Mouse (Mus musculus): ENCODE data around the gene Yod1. TPM values are rescaled to one million over a fixed set of nuclear protein-coding genes. Genes with fewer than 3 reads are reported as not detected.

Yod1 gene
- polyA plus RNA-seq (2014; fragmentation: Illumina TruSeq; extraction: RNeasy Lipid Tissue Mini Kit (QIAGEN cat#74804); ENCODE audit: low read depth, low replicate concordance) = 11.8 TPM

DNA sequence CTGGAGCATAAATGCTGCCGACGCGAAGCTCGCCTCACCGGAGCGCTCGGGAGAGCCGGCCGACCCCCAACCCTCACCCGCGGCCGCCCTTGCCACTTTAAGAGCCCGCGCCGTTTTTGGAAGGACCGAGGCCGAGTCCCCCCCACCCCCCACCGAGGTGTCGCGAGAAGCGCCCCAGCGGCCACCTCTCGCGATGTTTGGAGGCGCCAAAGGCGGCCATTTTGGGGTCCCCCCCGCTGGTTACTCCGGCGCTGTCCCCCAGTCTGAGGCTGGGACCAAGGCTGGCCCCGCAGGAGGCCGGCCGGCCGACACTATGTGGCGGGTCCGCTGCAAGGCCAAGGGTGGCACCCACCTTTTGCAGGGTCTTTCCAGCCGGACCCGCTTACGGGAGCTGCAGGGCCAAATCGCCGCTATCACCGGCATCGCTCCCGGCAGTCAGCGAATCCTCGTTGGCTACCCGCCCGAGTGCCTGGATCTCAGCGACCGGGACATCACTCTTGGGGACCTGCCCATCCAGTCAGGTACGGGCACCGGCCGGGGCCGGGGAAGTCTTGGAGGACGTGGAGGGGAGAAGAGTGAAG is at the start of gene Yod1:
TSS of gene Yod1 (plus strand) at position 37 of the 581 bp plus-strand sequence.

DNA sequence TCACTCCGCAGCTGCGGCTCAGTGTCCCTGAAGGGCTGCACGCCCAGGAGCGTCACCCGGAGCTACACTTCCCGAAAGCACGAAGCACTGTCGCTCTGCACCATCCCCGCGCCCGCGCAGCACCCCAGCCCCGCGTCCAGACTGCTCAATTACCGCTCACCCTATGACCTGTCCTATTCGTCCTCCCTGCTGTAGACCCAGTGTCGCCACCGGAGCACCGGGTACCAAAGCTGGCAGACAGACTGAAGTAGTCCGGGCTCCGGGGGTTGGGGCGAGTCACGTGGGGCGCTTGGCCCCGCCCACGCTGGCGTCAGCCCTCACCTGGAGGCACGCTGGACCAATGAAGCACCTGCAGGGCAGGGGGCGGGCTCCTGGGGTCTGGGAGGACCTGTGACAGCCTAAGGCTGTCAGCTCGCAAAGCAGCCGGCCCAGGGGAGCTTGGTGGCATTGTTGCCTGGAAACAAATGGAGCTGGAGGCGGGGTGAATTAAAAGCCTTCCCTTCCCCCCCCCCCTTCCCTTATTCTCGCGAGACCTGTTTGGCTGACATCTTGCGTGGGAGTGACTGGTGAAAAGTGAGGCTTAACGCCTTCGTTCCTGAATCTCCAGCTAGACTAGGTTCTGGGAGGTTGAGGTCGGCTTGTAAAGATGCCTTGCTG is 1.4 kb upstream of the Yod1 start, which contains the start of gene Gm29427:
TSS of gene Gm29427 (minus strand) at position 239 of the 657 bp plus-strand sequence.

DNA sequence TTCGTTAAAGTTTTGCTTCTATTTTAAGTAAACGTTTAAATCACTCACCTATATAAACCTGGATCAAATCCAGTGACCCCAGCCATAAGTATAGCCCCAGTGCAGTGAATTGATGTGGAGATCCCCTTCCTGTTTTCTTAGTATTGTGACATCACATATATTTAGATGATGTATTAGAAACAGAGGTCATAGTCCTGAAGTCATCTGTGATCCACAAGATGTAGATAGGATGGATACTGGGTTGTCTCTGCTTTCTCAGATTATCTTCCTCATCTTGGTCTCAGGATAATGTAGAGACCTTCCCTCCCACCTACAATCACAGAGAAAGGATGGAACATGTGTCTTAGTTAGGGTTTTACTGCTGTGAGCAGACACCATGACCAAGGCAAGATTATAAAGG is 12.0 kb downstream of the Yod1 start, which contains the start of gene Pfkfb2:
TSS of gene Pfkfb2 (minus strand) at position 101 of the 400 bp plus-strand sequence.

DNA sequence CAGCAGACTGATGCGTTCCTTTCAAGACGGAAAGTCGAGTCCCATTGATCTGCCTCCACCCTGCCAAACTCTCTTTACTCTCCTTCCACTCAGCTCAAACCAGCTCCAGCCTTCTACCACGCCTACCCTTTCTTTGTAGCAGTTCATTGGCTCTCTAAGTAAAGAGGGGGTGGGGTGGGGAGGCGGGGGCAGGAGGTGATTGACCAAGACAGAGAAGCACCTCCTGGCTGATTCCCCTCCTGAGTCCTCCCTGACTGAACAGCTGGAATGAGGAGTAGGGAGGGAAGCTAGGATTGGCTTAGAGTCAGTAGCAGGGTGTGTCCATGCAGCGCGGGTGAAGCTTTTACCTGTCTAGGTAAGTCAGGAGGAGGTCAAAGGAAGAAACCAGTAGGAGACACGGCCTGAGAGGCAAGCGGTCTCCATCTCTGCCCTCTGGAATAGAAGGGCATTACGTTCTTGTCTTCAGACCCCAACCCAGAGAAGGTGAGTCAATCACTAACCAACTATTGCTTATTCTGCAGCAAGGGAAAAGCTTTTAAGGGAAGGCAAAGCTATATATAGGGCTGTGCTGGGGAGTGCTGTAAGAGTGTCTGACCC is 14.7 kb downstream of the Yod1 start, which contains the start of gene AA986860:
TSS of gene AA986860 (plus strand) at position 236 of the 597 bp plus-strand sequence.

Other genes starting within 250 kb of the Yod1 start
- gene Zp3r, start 87.7 kb upstream of the Yod1 start, polyA plus RNA-seq (2014; fragmentation: Illumina TruSeq; extraction: RNeasy Lipid Tissue Mini Kit (QIAGEN cat#74804); ENCODE audit: low read depth, low replicate concordance) = not detected
- not detected for gene C4bp, start 55.7 kb upstream of the Yod1 start, polyA plus RNA-seq (2014; fragmentation: Illumina TruSeq; extraction: RNeasy Lipid Tissue Mini Kit (QIAGEN cat#74804); ENCODE audit: low read depth, low replicate concordance)
- gene Gm29427, start 1.5 kb upstream of the Yod1 start, polyA plus RNA-seq (2014; fragmentation: Illumina TruSeq; extraction: RNeasy Lipid Tissue Mini Kit (QIAGEN cat#74804); ENCODE audit: low read depth, low replicate concordance) = not detected
- 19.6 TPM for gene Pfkfb2, start 11.9 kb downstream of the Yod1 start, polyA plus RNA-seq (2014; fragmentation: Illumina TruSeq; extraction: RNeasy Lipid Tissue Mini Kit (QIAGEN cat#74804); ENCODE audit: low read depth, low replicate concordance)
- 5.7 TPM for gene AA986860, start 14.6 kb downstream of the Yod1 start, polyA plus RNA-seq (2014; fragmentation: Illumina TruSeq; extraction: RNeasy Lipid Tissue Mini Kit (QIAGEN cat#74804); ENCODE audit: low read depth, low replicate concordance)
- 0.77 TPM for gene Fcamr, start 83.6 kb downstream of the Yod1 start, polyA plus RNA-seq (2014; fragmentation: Illumina TruSeq; extraction: RNeasy Lipid Tissue Mini Kit (QIAGEN cat#74804); ENCODE audit: low read depth, low replicate concordance)
- gene Pigr, start 109.4 kb downstream of the Yod1 start, polyA plus RNA-seq (2014; fragmentation: Illumina TruSeq; extraction: RNeasy Lipid Tissue Mini Kit (QIAGEN cat#74804); ENCODE audit: low read depth, low replicate concordance) = 28.2 TPM
- 2.7 TPM for gene Fcmr, start 148.3 kb downstream of the Yod1 start, polyA plus RNA-seq (2014; fragmentation: Illumina TruSeq; extraction: RNeasy Lipid Tissue Mini Kit (QIAGEN cat#74804); ENCODE audit: low read depth, low replicate concordance)
- gene Il24, start 170.1 kb downstream of the Yod1 start, polyA plus RNA-seq (2014; fragmentation: Illumina TruSeq; extraction: RNeasy Lipid Tissue Mini Kit (QIAGEN cat#74804); ENCODE audit: low read depth, low replicate concordance) = not detected
- not detected for gene Il20, start 194.1 kb downstream of the Yod1 start, polyA plus RNA-seq (2014; fragmentation: Illumina TruSeq; extraction: RNeasy Lipid Tissue Mini Kit (QIAGEN cat#74804); ENCODE audit: low read depth, low replicate concordance)
- not detected for gene Il19, start 222.8 kb downstream of the Yod1 start, polyA plus RNA-seq (2014; fragmentation: Illumina TruSeq; extraction: RNeasy Lipid Tissue Mini Kit (QIAGEN cat#74804); ENCODE audit: low read depth, low replicate concordance)